Mouse (Mus musculus): ENCODE measurements around the gene Nck2.
A peak's percentile ranks its signal among the peaks of the same experiment; 100 is the strongest.

Nck2 gene

GRCm38 (mm10) chr1:43444531-43444930 is at the start of gene Nck2:
Gene Nck2, plus strand, starts transcription at chr1:43444579.
- DNase-seq (ENCODE audit: low read depth) = no peak

DNA sequence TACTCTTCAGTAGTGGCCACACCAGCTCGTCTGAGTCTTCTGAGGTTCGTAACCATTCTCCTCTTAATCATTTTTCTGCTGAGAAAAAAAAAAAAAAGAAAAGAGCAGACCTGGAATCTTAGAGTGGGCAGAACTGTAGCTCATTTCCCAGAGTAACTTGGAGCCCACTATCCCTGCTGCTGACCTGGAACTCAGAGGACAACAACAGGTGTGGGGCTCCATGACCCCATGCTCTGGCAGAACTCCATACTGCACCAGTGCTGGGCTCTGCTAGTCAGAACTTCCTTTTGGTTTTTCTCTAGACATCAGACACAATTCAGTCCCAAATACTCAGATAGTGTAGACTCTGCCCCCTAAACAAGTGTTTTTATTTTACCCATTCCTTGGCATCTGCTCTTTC is 49.3 kb upstream of the Nck2 start:
- DNase-seq (ENCODE audit: low read depth) = no peak

GRCm38 (mm10) chr1:43395799-43396198 is 48.6 kb upstream of the Nck2 start:
- DNase-seq (ENCODE audit: low read depth) = no peak

GRCm38 (mm10) chr1:43396522-43396921 is 47.9 kb upstream of the Nck2 start:
- DNase-seq (ENCODE audit: low read depth) = no peak

DNA sequence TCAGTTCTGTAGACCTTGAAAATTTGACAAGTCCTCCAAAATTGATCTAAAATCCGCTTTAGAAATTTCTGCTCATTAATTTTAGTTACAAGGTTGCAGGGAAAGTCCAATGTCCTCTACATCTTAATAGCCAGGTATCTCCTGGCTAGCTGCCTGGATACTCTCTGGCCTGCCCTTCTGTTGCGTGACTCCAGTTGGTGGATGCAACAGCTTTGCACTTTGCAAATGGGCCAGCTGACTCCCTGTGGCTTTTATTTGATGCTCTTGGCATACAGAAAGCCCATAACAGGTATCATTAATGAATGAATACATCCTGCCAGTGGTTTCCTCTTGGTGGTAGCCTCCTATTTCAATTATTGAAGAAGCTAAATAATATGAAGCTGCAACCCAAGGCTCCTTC is 47.3 kb upstream of the Nck2 start:
- DNase-seq (ENCODE audit: low read depth) = no peak

GRCm38 (mm10) chr1:43398738-43399601 is 45.4 kb upstream of the Nck2 start:
- DNase-seq (ENCODE audit: low read depth) = peak; percentile 36

- no peak for DNase-seq (ENCODE audit: low read depth)
Measured at GRCm38 (mm10) chr1:43399602-43400216, 44.7 kb upstream of the Nck2 start.

DNA sequence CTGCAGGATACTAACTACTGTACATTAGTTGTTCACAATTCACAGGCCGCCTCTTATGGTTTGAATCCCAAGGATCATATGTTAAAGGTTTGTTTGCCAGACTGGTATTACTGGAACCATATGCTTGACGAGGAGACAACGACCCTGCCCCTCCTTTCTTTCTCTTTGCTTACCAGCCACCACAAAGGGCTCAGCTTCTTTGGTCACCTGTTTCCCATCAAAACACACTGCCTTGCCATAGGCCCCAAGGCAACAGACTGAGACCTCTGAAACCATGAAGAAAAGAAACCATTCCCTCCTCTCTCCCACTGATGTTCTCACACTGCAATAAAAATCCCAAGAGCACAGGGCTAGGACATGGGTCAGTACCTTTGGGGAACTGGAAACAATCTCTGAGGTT is 43.7 kb upstream of the Nck2 start:
- no peak for DNase-seq (ENCODE audit: low read depth)

DNA sequence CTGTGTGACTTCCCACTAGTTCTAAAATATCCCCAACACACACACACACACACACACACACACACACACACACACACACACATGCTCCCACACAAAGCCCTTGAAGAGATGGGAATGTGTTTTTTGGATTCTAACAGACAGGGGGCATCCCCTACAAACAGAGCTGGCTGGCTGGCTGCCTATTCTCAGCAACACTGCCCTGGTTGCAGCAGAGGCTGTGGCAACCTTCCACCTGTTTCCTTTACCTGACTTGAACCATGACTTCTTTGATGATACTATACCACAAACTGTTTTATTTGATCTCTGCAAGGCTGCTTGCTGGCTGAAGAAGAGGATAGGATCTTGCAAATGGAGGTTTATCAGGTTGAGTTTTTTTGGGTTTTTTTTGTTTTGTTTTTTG is 41.0 kb upstream of the Nck2 start:
- no peak for DNase-seq (ENCODE audit: low read depth)

- no peak for DNase-seq (ENCODE audit: low read depth)
Measured at GRCm38 (mm10) chr1:43404693-43405678, 39.4 kb upstream of the Nck2 start.

DNA sequence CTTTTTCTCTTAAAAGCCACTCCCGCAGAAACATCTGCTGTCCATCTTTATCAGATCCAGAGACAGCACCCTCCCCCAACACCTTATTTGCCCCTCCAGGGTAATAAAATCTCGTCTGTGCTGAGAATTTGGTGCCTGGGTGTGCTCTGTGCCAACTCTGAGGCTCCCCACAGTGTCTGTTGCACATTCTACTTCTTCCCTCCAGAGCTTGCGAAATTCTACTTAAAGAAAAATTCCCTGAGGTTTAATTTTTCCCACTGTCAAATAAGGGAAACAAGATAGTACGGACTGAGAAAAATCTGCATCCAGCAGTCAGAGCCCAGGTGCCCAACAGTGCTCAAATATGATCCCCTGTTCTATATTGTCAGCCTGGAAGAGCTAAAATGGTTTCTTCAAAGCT is 35.4 kb upstream of the Nck2 start:
- DNase-seq (ENCODE audit: low read depth) = no peak

DNA sequence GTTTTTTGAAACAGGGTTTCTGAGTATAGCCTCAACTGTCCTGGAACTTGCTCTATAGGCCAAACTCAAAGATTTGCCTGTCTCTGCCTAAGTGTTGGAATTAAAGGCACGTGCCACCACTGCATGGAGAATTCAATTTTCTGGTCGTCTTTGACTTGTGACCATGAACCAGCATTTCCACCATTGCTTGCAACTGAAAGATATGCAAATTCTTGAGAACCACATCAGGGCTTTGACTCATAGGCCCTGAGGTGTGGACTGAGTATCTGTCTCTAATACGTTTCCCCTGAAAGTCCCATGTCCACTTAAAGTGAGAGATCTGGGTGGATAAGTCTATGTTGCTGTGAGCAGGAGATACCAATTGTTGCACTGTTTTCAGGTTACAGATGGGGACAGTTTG is 31.6 kb upstream of the Nck2 start:
- DNase-seq (ENCODE audit: low read depth) = no peak

DNA sequence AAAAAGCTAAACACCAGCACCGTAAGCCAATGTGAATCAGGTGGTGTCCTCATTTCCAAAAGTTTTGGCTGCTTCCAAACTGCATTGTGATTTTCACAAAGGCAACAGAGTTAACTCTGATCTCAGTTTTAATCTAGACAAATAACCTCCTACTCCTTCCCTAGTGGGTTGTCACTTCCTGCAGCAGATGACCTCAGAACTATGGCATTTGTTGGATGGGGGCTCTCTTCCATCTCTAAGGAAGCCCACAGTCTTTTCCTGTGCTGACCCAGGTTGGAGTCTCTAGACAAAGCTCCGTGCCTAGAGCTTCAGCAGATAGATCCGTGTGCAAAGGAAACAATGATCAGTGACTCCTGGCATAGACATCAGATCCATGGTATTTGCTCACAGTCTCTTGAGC is 31.1 kb upstream of the Nck2 start:
- DNase-seq (ENCODE audit: low read depth) = no peak

DNA sequence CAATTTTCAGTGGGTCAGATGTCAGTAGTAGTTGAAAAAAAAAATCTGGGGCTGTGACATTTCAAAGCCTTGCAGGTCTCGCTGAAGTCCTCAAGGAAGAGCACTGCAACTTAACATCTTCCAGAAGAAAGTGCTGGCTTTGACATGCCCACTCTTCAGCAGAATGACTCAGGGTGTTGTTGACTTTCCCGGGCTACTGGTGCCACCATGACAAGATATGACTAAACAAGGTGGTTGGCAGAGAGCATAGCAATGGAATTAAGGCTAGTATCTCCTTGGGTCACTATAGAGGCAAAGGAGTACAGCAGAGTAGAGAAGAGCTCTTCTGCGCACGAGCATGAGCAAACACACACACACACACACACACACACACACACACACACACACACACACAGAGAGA is 30.6 kb upstream of the Nck2 start:
- no peak for DNase-seq (ENCODE audit: low read depth)

DNA sequence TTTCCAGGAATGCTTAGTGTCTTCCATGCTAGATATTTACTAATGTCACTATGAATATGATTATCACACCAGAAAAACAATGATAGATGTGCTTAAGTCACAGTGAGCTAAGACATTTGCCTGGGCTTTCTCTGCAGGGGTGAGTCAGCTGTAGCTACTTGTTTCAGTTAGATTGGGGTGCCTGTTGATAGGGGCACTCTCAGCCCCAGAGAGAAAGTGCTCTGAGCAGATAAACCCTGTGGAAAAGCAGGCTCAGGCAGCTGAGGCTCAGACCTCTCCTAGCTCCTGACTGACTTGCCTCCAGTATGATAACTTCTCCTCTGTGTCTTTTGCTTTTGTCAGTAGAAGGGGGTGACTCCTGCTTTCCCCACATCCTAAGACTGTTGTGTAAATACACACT is 30.2 kb upstream of the Nck2 start:
- DNase-seq (ENCODE audit: low read depth) = no peak

DNA sequence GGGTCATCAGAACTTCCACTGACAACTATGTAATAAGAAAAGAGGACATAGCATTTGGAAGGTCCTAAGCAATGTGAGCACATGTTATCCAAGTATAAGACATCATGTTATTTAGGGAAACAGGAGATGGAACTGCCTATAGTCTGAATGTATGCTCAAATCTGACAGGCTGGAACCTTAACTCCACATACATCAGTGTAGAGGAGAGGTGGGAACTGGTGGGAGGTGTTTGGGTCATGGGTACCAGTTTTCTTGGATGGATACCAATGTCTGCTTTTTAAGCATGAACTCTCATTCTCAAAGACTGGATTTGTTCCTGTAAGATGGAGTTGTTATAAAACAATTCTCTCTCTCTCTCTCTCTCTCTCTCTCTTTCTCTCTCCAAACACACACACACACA is 29.4 kb upstream of the Nck2 start:
- no peak for DNase-seq (ENCODE audit: low read depth)

- DNase-seq (ENCODE audit: low read depth) = no peak
Measured at GRCm38 (mm10) chr1:43422969-43423748, 21.2 kb upstream of the Nck2 start.

DNA sequence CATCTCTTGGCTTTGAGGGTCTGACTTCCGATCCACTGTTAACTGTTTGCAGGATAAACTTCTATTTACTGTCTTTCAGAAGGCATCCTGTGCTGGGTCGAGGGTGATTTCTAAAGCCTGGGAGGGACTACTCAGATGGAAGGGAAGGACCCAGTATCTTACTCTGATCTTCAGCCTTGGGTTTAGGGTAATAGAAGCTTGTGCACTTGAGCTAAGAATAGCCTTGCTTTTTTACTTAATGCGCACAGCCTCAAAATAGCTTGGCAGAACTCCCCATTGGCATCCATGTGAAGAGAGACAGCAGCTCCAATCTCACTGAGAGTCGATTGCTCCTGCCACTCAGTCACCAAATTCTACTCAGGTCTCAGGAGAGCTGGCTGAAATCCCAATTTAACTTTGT is 17.9 kb upstream of the Nck2 start:
- no peak for DNase-seq (ENCODE audit: low read depth)

GRCm38 (mm10) chr1:43426993-43427535 is 17.3 kb upstream of the Nck2 start:
- no peak for DNase-seq (ENCODE audit: low read depth)

DNA sequence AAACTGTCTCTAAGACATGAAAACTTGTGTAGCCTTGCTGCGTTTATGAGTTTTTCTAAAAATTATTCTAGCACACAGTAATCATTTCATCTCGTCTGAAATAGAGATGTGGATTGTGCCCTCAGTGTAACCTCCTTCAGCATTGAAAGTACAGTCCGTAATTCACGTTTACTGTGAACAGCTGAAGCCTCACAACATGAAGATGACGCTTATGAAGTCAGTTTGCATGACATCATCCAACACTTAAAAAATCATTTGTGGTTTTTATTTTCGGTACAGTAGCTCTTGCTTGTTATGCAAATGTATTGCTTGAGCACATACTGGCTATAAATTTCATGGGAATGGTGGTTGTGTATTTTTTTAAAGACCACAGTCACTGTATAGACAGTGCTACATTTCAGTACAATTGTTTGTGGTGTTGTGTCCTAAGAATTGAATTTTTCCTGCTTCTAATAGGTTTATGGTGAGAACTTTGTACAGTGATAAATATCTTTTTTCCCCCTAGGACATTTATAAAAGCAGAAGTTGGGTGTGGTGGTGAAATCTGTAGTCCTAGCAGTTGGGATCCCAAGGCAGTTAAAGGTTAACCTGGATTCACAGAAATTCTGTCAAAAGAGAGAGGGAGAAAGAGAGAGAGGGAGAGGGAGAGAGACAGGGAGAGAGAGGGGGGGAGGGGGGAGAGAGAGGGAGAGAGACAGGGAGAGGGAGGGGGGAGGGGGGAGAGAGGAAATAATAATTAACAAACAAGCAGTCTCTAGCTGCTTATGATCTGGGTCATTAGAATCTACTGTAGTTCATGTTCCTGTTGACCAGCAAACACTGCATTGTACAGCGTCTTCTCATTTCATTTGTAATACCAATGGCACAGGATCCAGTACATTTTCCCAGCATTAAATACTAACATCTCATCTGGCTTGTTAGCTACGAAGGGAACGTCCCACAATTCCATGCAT is 14.2 kb upstream of the Nck2 start:
- DNase-seq (ENCODE audit: low read depth) = no peak

Measured in NIH3T3 (cell line).